Mouse (Mus musculus): ENCODE results near the gene Zbtb7b.
"Not testable (repeated sequence)": the region's sequence is repeated elsewhere in the genome, so short reads cannot be mapped to it uniquely, and the experiment has no call there.

Zbtb7b gene

DNA sequence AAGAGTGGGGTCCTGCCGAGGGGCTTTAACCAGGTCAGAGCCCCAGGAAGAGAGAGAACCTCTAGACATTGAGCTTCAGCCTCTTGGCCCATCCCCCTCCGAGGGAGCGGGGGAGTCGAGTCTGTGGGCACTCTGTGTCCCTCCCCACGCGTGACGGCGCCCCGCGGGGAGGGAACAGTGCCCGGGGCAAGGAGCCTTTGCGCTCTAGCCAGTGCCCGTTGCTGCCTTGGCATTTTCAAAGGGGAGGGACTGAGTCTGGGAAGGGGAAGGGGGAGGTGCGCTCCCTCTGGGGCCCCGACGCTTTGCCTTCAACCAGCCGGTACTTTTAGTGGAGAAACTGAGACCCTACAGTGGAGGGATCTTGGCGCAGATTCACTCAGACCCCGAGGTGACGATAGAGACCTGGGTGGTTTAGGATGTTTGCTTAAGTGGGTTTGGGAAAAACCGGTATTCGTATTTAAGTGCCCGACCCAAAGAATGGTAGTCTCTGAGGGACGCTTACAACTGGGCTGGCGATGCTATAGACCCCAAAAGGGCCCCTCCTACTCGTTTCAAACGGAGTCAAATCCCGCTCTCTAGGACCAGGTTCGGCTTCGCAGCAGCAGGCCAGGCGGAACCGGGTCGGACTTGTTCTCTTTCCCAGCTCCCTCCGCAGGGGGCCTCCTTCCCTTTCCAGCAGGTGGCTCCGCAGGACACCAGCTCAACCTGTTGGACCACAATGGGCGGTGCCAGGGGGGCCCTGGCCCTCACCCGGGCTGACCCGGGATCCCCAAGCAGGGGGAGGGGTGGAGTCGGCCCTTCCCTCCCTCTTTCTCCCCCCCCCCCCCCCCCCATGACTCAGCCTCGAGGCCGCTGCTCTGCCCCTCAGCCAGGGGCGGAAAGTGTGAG lies at the start of gene Zbtb7b:
TSS of gene Zbtb7b (minus strand) at position 771 of the 888 bp plus-strand sequence.
- DNase-seq = peak; percentile 84

DNA sequence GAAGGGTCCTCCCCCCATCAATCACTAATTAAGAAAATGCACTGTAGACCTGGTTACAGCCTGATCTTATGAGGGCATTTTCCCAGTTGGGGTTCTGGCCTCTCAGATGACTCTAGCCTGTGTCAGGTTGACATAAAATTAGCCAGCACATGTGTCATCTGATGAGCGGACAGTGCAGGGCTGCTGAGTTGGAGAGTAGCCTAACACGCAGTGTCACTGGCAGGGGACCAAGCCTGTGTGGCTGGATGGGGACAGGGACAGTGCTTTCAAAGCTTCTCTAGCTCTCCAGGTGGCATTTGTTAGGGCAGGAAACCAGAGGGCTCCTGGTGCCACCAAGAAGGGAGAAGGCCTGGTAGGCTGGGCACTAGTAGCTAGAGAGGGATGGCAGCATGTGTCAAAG lies 46.1 kb upstream of the Zbtb7b start:
- no peak for DNase-seq

DNA sequence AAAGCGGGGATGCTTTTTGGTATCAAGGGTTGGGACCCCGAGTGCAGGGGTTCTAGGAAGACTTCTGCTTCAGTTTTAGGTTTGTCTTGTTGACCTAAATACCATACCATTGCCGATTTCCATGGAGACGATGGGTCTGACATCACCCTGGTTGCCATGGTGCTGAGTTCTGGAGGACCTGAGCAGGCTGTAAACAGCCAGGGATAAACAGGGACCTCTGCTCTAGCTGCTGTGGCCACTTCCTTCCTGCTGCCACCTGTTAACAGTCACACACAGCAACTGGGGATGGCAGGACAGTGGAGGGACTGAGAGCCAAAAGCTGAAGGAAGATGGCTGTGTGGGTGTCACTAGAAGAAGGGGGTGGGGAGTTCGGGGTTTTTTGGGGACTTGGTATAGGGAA lies 42.7 kb upstream of the Zbtb7b start:
- DNase-seq = peak; percentile 49

DNA sequence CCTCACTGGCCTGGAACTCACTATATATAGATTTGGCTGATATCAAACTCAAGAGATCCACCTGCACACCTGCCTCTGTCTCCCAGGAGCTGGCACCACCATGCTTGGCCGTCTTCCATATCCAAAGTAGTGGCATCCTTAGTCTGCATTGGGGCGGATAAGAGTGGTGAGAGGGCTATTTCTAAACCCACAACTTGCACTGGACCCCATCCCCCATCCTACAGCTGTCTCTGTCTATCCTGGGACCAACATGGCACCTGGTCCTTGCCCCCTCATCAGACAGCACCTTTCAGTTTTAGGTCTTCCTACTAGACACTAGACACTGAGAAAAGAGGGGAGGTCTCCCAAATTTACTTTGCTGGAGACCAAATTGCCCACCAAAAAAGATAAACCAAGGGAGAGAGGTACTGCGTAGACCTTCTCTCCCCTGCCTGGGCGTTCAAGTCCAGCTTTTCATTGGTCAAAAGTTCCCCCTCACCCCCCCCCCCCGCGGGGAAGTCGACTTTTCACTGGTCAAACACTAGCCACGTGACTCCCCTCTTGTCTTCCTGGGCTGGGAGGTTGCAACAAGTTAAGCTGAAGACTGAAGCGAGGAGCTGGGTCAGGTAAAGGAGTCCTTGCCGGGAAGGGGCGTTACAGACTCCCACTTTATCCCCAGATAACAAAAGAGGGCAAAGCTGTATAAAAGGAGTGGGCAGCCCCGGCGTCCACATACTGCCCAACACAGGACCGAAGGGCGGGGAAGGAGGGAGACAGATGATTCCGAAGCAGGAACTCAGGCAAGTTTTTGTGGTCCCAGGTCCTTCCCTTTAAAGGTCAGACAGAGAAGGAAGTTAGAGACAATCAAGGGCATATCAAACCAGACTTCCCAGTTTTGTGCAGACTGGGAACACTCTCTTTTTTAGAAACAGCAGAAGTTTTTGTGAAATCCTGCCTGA lies 41.9 kb upstream of the Zbtb7b start, which contains the start of gene Pbxip1:
TSS of gene Pbxip1 (plus strand) at position 531 of the 938 bp plus-strand sequence.
- peak; percentile 73 for DNase-seq

DNA sequence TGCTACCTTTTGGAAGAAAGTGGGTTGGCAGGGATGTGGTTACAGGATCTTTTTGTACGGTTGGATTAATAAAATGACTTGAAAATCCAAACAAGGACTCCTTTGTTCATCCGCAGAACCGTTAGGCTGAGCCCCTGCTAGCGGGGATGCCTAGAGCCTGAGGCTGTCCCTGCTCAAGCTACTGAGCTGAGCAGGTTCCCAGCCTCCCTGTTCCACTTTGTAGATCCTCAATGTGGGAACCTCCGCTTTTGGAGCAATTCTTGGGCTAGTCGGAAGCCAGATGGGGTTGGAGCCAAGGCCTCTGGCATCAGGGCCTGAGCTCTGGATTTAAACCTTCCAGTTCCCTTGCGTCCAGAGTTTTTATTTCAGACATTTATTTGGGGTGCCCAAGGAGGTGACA lies 40.5 kb upstream of the Zbtb7b start:
- no peak for DNase-seq

DNA sequence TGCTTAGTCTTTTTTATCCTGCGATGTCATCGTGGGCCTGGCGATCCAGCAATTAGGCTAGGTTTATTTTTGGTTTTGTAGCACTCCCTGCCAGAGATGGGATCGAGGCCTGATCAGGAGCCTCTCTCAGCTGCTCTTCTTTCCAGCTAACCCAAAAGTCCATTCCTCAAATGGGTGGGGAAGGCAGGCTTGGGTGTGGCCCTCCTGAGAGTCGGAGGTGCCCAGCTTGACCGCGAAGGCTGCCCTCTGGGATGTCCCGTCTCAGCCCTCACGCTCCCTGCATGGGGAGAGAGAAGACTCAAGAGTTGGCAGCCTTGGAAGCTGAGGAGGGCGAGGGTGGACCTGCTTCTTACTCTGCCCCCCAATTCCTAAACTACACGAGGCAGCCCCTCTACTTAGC lies 40.0 kb upstream of the Zbtb7b start:
- no peak for DNase-seq

DNA sequence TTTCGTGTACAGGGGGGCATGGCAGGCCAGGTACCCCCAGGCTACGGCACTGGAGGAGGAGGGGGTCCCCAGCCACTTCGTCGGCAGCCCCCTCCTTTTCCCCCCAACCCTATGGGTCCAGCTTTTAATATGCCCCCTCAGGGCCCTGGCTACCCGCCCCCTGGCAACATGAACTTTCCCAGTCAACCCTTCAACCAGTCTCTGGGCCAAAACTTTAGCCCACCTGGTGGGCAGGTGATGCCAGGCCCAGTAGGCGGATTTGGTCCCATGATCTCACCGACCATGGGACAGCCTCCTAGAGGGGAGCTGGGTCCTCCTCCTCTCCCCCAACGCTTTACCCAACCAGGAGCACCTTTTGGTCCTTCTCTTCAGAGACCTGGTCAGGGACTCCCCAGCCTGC lies 38.0 kb upstream of the Zbtb7b start:
- DNase-seq = no peak

DNA sequence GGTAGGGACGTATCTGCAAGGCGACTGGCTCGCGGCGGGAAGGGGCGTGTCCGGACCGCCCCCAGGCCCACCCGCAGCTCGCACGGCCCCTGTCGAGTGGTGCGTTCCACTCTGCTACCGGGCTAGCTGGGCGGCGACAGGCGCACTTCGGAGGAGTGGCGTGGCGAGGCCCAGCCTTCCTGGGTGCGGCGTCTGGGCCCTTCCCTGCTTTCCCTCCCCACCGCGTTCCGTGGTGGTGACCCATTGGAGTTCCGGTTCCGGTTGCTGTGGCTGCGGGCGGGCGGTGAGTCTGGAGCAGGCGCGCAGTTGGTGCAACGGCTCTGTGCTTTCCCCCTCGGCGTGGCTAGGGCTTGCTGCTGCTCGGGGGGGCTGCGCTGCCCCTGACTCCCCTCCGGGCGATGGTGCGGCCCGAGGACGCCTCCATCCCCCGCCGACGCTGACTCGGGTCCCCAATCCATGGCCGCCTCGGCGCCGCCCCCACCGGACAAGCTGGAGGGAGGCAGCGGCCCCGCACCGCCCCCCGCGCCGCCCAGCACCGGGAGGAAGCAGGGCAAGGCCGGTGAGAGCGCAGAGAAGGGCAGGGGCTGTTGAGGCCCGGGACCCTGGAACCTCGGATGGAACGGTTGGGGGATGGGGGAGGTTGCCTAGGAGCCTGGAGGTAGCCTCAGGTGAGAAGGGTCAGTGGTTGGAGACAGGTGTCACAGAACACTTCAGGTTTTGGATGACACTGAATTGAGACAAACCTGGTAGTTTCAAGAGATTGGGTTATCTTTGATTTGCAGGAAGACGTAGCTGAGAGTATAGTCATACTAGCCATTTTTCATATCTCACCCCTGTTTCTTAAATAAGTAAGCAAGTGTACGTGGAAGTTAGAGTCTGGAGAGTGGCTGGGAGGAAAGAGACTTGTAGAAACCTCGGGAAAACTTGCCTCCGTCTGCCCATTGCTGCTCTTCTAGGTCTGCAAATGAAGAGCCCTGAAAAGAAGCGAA lies 35.9 kb upstream of the Zbtb7b start, which contains the start of gene Pygo2:
TSS of gene Pygo2 (plus strand) at position 44 of the 989 bp plus-strand sequence.
- DNase-seq = peak; percentile 95

DNA sequence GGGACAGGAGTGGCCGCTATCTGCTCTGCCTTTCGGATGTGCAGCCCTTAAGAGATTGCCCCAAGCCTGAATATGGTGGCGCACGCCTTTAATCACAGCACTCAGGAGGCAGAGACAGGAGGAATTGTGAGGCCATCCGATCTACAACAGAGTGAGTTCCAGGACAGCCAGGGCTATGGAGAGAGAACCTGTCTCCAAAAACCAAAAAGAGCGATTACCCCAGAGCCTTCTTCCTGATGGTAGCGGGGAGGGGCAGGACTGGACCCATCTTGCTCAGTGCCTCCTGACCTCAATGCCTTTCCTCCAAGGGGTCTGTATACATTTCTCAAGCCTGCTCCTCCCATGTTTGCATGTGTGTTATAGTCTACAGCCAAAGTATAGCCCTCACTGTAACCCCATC lies 34.4 kb upstream of the Zbtb7b start:
- DNase-seq = not testable (repeated sequence)

DNA sequence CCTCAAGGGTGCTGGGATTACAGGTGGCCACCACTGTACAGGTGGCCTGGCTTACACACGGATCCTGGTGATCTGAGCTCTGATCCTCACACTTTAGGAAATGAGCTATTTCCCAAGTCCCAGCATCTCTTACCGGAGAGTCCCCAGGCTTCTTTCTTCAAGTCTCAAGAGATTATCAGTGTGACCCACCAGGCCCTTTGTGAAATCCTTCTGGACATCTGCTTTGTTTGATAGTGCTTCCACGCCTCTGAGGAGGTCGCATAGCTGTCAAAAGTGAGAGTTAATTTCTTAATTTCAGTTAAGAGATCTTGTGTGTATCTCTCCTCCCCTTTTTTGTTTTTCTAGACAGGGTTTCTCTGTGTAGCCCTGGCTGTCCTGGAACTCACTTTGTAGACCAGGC lies 31.3 kb upstream of the Zbtb7b start:
- no peak for DNase-seq

DNA sequence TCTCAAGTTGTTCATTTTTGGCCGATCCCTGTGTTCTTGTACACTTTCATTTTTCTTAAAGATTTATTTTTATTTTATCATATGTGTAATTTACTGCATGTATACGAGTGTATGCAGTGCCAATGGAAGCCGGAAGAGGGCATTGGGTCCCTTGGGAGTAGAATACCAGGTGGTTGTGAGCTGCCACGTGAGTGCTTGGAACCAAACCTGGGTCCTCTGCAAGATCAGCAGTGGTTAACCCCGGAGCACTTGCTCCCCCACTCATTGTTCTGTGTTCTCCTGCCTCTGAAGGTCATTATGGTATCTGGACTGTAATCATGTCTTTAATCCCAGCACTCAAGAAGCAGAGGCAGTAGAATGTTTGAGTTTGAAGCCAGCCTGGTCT lies 30.6 kb upstream of the Zbtb7b start:
- DNase-seq = no peak

DNA sequence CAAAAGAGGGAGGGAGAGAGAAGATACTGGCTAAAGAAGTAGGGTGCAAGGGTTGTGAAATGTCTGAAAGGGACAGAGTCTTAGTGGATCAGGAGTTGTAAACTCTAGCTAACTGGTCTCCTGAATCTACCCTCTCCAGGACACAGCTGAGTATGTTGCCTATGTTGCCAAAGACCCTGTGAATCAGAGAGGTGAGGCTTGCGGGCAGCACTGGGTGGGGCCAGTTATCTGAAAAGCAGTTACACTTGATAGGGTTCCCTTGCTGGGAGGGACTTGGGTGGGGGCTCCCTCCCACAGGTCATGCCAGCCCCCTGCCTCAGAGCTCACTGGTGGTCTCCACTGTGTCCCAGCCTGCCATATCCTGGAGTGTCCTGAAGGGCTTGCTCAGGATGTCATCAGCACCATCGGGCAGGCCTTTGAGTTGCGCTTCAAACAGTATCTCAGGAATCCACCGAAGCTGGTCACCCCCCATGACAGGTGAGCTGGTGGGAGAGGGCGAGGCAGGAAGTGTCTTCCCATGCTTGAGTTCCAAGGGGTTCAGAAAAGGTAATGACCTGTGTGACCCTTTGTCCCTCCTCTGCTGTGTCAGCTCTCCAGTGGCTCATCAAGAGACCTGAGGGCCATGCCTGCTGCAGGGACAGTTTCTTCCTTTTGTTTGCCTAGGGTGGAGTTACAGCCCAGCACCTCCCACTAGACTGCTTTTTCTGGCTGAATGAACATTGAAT lies 30.0 kb upstream of the Zbtb7b start:
- DNase-seq = no peak

DNA sequence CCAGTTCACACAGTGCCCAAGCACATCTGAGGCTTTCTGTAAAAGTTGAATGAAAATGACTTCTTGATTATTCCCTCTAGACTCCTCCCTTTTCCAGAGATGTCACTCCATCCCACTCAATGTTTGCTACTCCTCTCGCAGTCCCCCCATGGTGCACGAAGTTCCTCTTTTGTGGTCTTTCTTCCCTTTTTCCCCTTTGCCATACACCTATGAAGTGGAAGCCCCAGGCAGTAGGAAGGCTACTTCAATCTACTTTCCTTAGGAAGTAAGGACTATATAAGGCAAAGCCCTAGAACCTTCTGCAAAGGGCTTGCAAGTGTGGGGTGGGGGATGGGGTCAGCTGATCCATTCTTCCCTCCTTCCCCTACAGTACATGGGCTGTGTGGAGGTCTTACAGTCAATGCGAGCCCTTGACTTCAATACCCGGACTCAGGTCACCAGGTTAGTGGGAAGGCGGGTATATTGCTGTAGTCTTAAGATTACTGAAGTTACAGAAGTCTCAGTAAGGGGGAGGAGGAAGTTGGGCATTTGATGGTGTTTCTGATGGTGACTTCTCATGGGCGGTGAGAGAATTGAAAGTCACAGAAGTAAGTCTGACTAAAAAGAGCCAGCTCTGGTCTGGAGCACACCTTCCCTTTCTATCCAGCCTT lies 28.1 kb upstream of the Zbtb7b start:
- DNase-seq = no peak

DNA sequence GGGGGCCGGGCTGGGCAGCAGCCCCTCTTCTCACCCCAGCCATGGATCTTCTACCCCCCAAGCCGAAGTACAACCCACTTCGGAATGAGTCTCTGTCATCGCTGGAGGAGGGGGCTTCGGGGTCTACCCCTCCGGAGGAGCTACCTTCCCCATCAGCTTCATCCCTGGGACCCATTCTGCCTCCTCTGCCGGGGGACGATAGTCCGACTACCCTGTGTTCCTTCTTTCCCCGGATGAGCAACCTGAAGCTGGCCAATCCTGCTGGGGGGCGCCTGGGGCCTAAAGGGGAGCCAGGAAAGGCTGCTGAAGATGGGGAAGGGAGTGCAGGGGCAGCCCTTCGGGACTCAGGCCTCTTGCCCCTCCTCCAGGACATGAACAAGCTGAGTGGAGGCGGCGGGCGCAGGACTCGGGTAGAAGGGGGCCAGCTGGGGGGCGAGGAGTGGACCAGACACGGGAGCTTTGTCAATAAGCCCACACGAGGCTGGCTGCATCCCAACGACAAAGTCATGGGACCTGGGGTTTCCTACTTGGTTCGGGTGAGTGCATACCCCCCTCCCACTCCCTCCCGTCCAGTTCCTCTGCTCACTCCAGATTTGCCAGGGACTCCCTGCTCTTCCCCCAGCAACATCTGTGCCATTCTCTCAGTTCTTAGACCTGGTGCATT lies 27.4 kb upstream of the Zbtb7b start:
- DNase-seq = peak; percentile 28

DNA sequence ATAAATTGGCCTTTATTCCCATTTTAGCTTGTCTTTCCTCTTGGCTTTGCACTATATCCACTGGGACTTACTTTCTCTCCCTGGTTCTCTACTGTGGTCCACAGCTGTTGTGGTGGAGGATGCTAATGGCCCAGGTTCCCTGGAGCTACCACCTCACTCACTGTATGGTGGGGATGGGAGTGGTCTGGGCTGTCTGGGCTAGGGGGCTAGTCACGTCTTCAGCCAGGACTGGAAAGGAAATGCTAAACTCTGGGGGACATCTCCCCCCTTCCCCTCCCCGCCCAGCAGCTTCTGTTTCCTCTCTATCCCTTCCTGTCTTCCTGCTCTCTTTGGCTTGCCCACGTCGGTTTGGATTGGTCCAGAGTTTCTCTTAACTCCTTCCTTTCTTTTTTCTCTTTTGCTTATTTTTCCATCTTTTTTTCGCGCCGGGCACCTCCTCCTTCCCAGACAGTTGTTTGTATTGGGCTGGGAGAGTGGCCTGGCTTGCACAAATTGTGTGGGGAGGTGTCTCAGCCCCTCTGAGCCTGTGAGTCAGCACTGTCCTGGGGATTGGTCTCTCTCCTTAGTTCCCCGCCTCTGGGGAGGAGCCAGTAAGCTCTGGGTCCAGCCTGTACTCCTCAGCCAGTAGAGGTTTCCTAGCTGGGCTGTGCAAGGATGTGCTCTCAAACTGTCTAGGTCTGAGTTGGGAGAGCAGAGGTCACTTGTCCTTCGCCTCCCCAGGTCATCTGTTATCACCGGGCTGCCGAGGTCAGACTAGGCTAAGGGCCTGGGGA lies 26.6 kb upstream of the Zbtb7b start:
- DNase-seq = peak; percentile 80

DNA sequence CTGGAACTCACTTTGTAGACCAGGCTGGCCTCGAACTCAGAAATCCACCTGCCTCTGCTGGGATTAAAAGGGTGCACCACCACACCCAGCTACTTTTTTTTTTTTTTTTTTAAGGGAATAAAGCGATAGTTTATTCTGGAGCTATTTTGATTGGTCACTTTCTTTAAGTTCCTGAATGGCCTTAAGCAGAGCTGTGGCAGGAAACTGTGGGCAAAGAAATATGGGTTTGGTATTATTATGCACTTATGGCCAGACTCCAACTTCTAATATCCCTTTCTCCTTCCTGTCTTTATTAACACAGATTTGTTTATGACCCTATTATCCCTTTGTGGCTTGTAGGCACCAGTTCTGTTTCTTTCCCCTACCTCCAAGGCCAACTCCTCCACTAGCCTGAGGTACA lies 25.8 kb upstream of the Zbtb7b start:
- no peak for DNase-seq

DNA sequence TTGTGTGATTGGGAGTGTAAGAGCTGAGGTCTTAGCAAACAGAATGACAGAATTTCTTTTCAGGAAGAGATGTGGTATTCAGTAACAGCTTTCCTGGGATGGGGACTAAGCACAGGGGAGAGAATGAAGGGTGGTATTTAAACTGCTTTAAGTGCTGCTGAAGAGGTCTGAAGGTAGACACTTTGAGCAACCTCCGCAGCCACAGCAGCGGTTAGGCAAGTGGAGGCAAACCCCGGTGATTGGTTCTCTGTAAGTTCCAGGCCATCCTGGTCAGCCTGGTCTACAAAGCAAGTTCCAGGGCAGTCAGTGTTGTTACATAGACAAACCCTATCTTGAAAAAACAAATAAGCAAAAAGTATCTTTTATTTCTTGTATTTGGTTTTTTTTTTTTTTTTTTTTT lies 25.4 kb upstream of the Zbtb7b start:
- DNase-seq = no peak

DNA sequence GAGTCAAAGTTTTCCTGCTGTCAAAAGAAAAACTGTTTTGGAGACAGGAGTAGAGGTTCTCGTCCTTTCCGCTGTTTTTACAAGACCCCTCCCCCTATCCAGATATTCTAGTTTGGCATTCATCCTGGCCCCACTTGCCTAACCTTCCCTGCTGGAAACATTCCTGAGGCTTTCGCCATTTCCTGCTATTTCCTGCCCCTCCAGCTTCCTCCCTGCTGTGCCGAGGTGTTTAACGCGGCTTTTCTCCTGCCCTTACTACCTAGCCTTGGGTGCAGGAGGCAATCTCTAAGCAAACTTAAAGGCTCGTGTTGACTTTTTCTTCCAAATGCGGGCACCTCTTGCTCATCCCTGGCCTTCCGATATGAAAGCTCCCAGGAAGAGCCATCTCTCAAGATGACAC lies 25.0 kb upstream of the Zbtb7b start:
- DNase-seq = peak; percentile 78

DNA sequence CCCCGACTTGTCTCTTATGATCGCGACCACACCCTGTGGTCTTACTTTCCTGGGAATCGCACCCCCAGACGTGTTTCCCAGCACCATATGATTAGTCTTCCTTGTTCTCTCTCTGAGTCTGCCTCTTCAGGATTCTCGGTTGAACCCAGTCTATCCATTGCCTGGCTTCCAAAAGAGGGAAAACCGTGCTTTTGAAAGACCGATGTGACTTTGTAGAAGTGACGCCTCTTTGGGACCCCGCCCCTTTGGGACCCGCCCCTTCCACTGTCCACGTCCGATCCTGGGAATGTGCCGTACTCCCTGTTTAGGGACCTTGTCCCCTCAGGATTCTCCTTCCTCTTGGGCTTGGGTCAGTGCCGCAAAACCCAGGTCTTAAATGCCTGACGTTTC lies 24.3 kb upstream of the Zbtb7b start:
- DNase-seq = peak; percentile 88

Data from lung, postnatal 14 days (tissue).